Mouse (Mus musculus) regulatory T cell (primary cell): ENCODE measurements around the gene Pcsk6.
"Not testable (repeated sequence)": the region's sequence is repeated elsewhere in the genome, so short reads cannot be mapped to it uniquely, and the experiment has no call there.

Experiments used
- in situ Hi-C: fragments of 300-600 bp; cut with MboI, MseI; formaldehyde crosslinking; loops from one replicate; pipeline ENCODE4 v1.15.1; 2025; ENCODE audit warnings: high pct_unique_total_duplicates

Gene Pcsk6

DNA sequence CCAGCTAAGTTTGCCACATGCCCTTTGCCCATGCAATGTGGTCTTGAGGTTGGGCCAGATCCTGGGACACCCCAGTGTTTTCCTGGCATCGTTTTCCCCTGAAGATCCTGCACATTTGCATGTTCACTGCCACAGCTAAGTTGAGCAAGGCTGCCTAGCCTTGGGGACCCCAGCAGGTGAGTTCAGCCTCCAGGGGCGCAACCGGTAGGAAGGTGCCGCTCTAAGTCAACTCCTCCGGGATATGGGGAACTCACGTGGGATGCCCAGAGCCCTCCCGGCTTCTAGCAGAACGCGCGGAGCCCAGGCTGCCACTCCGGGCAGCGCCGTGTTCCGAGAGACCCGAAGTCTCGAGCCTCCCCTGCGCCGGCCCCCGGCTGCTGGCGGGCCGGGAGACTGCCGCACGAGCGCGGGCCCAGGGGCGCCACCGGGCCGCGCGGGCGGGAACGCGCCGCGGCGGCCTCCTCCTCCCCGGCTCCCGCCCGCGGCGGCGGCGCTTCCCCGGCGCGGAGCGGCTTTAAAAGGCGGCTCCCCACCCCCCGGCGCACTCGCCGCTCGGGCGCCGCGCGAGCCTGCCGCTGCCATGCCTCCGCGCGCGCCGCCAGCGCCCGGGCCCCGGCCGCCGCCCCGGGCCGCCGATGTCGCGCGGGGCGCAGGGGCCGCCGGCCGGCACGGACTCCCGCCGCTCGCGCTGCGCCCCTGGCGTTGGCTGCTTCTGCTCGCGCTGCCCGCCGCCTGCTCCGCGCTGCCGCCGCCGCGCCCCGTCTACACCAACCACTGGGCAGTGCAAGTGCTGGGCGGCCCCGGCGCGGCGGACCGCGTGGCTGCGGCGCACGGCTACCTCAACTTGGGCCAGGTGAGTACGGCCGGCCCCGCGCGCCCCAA, at the start of gene Pcsk6:
Gene Pcsk6, plus strand, starts transcription at position 144 of the 882 bp plus-strand sequence.
- in situ Hi-C loops, result no loop called here

DNA sequence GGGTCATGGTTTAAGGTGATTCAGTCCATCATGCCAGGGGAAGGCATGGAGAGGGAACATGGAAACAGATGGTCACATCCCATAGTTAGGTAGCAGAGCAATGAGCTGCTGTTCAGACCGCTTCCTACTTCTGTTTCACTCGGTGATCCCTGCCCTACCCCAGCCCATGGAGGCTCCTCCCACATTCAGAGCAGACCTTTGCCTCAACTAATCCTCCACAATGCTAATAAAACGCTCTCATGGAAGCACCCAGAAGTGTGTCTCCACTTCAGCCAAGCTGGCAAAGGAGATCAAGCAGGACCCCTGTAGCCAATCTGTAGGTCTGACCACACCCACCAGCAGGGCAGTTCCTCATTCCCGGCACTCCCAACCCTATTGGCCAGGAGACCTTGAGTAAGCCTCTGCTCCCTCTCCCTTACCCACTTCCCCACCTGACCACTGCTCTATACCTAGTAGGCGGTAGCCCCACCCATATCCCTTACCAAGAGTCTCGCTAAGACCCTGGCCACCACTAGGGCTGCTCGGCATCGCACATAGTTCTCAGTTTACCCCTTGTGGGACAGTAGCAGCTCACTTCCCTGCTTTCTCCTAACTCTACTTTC, 47.8 kb upstream of the Pcsk6 start:
- in situ Hi-C loops, result no loop called here

DNA sequence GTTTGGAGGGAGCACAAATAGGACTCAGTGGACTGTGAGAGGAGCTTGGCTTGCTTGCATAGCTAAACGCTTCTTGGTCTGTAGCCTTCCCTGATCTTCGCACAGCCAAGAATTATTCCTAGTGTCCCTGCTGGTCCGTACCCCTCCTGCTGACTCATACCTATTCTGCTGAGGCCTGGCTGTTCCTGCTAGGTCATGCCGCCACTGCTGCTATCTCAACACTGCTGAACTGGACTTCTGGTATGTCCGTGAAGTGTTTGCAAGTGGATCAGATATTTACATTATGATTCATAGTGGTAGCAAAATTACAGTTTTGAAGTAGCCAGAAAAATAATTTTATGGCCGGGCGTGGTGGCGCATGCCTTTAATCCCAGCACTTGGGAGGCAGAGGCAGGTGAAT, 44.0 kb upstream of the Pcsk6 start:
- in situ Hi-C loops, result no loop called here

DNA sequence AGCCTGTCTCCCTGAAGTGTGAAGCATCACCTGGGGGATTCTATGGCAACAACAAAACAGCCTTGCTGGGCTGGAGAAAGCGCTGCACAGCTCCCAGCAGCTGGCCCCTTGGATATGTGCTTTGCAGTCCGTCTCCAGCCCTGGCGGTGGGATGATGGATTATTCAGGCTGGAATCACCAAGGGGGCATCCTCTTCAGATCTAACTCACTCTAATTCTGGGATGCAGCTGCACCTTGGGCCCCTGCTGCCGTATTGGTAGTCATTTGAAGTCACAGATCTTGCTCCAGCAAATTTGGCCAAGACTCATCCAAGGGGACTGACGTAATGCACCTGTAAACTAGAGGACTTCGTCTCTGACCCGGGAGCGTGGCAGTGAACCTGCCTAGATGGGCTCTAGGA, 41.1 kb upstream of the Pcsk6 start:
- in situ Hi-C loops, result no loop called here

DNA sequence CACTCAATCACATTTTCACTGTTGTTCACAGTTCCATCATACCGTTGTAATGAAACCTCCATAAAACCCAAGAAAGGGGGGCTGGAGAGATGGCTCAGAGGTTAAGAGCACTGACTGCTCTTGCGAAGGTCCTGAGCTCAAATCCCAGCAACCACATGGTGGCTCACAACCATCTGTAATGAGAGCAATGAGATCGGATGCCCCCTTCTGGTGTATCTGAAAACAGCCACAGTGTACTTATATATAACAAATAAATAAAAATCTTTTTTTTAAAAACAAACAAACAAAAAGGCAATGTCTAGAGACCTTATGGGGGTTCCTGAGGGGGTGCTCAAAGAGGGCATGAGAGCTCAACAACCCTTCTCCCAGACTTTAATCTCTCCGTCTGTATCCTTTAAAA, 39.6 kb upstream of the Pcsk6 start:
- in situ Hi-C loops, result not testable (repeated sequence)

DNA sequence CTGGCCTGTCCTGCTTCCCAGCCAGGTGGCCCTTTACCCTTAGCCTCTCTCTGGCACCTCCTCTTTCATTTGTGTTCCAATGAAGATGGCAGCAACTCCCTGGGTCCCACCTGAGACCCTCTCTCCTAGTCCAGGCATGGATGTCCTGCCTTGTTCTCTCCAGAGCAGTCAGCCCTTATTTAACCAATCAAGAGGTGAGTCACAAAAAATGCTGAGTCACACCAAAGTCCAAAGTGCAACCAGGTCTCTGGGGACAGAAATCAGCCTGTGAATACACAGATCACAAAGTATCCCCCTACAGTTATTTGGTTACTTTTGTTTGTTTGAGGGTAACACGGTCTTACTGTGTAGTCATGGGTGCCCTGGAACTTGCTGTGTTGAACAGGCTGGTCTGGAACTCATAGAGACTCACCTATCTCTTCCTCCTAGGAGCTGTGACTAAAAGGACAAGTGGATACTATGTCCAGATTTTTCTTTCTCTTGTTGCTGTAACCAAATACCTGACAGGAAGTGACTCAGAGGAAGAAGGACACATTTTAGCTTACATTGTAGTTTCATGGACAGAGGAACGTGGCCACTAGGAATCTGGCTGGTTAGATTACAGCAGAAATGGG, 38.9 kb upstream of the Pcsk6 start:
- in situ Hi-C loops, result no loop called here

DNA sequence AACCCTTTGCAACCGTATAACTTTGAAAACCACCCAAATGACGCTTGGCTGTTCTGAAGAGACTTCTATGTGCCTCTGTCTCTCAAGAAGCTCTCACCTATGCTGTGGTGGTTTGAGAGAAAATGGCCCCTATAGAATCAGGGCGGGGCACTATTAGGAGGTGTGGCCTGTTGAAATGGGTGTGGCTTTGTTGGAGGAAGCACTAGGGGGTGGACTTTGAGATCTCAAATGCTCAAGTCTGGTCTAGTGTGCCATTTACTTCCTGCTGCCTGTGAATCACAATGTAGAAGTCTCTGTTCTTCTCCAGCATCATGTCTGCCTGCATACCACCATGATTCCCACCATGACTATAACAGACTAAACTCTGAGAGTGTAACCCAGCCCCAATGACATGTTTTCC, 21.8 kb upstream of the Pcsk6 start:
- in situ Hi-C loops, result no loop called here

DNA sequence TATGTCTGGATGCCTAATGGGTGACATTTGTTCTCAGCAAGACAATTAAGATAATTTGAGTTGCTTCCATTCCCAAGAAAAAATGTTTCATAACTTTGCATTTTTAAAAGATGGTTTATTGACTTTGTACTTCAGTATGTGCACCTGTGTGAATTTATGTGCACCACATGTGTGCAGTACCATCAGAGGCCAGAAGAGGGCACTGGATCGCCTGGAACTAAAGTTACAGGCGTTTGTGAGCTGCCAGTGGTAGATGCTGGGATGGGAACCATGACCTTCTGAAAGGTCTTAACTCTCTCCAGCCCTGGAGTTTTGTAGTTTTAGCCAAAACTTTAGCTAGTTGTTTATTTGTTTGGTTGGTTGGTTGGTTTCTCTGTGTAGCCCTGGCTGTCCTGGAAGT, 18.3 kb upstream of the Pcsk6 start:
- in situ Hi-C loops, result no loop called here

DNA sequence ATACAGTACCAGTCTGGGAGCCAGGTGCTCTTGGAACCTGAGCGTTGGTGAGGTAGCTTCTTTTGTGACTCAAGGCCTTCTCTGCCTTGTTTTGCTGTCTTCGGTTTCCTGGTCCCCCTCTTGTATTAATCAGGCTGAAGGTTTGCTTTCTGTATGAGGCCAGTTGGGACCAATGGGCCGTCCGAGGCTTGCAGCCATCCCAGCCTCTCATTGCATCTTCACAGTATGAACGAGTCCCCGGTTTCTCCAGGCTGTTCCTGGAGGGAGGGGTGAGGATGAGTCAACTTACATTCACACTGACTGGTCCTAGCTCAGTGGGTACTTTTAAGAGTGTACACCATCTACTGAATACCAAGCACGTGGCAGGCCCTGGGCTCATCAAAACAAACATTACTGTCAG, 553 bp upstream of the Pcsk6 start:
- in situ Hi-C loops, result no loop called here

DNA sequence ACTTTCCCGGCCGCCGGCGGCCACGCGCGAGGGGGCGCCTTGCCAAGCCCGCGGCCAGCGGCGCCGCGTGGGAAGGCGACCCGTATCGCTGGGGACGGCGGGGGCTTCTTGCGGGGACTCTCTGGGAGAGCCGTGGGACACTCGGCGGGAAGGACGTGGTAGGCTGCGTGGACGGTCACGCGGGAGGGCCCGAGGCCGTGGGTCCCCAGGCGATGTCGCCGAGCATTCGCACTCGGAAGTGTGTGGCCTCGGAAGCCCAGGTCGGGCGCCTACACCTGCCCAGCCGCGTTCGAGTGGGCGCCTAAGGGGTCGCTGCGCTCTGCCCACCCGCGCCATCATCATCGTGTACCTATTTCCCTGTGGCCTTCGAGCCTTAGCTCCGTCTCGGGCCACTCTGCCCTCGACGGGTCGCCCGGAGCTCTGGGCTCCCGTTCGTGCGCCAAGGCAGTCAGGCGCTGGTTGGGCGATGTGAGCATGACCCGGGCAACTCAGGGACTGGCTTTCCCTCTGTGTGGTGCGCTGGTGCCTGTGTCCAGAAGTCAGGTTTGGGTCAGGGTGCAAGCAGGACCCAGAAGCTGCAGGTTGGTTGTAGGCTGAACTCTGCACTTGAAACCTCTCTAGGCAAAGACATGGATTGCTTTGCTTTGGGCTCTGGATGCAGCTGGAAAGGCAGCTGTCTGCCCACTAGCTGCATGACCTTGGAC, 1.1 kb downstream of the Pcsk6 start:
- in situ Hi-C loops, result no loop called here

DNA sequence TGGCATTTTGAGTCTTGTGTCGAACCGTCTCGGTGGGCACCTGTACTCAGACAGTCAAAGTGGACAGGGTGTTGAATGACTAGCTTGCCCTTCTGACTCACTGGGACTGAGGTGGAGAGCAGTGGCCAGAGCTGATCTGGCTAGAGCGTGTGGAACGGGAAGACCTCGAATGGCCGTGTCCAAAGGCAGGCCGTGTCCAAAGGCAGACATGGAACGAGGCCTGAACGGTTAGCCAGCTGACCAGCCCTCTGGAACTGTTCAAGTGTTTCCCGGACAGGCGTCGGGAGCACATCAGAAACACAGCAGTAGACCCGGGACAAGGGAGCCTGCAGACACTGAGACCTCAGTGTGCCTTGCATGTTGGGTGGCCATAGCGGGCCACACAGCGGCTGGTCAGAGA, 7.6 kb downstream of the Pcsk6 start:
- in situ Hi-C loops, result no loop called here

DNA sequence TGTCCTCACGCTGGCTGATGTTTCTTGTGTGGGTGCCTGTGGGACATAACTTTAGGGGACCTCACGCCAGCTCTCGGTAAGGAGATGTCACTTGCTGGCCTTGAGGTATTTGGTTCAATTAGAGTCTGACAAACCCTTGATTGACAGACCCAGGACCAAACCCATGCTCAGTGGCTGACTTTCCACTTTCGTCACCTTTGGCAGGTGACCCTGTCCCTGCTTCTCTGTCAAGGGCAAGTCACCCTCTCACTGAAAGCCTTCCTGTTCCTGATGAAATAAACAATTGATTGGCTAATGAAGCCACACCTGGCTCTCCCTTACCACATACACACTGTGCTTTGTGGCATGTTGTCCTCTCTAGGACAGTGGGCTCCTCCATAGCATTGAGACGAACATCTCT, 8.3 kb downstream of the Pcsk6 start:
- in situ Hi-C loops, result no loop called here

DNA sequence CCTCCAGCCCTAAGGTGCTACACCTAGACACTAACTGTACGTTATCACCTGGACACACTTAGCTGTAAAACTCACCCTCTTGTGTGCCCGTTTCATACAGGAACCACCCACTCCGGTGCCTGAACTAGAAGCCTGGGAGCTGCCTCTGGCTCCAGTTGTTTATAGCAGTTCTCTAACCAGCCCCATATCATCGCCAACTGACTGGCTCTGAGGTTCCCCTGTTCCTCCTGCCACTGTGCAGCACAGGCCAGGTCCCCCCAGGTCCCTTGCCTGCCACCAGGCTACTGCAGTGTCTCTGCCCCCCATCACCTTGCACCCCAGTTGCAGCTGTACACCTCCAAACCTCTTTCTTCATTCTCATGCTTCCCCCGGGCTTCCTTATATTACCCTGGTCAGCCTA, 8.7 kb downstream of the Pcsk6 start:
- in situ Hi-C loops, result no loop called here

DNA sequence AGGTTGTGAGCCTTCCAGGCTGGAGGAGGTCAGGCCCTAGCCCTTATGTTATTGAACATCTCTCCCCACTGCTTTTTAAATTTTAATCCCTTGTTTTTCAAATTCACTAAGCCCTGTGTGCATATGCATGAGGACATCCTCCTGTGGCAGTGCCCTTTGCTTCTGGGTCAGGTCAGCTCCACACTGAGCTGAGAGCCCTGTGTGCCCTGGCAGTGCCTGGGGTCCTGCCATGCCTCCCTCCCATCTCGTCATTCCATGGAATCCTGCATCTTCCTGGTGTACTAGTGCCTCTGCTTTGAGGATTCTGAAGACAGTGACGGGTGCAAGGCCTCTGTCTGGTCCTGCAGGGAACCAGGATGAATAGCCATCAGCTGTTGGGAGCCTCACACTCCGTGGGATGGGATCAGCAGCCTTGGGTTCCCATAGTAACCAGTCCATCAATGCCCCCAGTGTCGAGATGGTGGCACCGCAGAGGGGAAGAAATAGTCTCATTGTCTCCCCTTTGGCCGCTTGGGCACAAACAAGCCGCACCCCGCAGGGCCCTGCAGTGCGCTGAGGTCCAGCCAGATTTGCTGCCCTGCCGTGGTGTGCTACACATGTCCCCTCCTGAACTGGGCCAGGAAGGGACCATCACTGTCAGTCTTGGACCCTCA, 9.5 kb downstream of the Pcsk6 start:
- in situ Hi-C loops, result no loop called here

DNA sequence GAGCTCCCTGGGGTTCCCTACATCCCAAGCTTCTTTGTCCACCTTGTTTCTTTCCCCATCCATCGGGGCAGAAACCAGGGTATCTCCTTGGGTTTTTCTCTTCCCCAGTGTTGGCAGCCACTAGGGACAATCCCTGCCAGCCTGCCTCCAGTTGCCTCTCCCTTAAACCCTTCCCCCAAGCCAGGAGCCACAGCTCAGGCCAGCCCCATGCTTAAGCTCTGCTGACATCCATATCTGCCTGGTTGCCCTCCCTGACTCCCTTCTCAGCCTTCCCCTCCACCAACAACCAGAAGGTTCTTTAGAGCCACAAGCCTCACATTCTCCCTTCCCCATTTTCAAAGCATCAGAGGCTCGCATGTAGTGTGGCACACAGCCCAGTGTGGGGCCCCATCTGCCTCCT, 10.3 kb downstream of the Pcsk6 start:
- in situ Hi-C loops, result no loop called here

DNA sequence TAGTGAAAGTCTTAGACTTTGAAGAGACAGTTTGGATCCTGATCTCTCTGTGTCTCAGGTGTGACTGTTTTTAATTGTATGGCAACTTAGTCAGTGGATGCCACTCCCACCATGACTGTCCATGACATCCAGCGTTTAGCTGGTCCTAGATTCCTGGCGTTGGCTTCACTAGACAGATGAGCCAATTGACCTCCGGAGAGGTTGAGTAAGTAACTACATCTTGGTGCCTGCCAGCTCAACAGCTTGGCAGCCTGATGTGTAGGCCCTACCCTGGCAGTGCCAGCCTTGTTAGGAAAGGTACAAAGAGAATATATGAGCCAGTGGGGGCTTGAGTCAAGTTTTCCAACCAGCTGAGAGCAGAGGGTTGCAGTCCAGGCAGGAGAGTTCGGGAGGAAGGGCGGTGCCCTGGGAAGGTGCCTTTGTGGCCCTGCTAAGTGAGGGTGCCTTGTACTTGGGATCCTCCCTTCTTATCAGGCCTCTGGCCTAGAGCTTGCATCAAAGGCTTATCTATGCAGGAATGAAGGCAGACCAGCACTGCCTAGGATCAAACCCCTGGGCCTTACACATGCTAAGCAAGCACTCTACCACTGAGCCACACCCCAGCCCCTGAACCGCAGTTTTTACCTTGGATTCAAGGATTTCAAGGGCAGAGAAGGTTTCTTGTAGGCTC, 11.8 kb downstream of the Pcsk6 start:
- in situ Hi-C loops, result no loop called here

DNA sequence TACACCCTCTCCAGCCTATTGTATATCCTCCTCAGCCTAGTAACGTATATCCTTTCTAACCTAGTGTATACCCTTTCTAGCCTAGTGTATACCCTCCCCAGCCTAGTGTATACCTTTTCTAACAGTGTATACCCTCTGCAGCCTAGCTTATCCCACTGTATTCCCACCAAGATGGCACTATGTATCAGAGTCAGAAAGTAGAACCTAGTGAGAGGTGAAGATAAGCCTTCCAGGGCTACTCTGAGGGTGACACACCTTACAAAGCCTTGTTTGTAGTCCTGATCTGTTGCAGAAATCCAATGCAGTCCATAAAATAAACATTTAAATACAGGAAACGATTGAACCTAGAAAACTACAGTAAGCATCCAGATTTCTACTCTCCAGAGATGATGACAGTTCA, 12.4 kb downstream of the Pcsk6 start:
- in situ Hi-C loops, result no loop called here

DNA sequence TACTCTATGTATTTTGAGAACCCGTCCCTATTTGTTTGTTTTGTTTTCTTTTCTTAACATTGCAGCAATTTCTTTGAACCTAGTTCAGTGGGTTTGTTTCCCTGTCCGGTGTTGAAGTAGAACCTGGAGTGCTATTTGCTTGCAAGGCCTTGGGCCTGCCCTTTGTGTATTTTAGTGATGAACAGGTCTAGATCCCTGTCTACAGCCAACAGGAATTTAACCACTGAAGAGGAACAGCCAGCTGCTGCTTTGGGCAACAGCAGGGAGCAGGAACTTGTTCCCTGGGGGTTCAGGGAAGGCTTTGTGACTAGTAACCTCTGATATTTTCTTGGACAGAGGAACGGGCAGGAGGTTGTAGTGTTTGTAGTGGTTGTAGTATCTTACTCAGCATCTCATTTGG, 15.1 kb downstream of the Pcsk6 start:
- in situ Hi-C loops, result no loop called here

DNA sequence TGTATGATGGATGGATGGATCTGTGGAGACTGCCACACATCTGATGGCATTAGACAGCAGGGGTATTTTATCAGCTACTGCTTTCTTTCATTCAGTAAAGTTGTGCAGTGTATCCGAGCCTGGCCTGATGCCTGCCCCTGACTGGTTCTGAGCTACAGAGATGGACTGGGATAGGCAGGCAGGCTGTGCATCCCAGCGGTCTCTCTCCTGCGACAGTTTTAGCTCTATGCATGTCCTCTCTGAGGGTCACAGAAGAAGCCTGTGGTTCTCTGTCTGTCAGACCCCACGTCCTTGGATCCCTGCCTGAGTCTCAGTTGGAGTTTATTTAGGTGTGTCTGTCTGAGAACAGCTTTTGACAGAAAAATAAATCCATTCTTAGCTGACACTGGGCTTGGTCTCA, 16.7 kb downstream of the Pcsk6 start:
- in situ Hi-C loops, result no loop called here

DNA sequence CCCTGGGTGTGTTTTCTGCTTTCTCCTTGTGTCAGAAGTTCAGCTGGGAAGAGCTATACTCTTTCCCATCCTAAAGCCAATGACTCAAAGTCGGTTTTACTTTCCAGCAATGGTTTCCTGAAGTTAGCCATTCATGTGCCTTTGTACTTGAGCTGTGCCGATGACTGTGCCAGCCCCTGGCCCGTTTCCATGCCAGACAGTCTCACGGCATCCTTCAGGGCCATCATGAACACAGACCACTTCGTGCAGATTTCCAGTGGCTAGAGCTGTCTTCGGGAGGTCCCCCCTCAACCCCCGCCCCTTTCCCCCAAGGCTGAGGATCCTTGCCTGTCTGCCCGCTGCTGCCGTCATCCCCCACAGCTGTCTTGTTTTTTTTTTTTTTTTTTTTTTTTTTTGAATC, 17.8 kb downstream of the Pcsk6 start:
- in situ Hi-C loops, result no loop called here

DNA sequence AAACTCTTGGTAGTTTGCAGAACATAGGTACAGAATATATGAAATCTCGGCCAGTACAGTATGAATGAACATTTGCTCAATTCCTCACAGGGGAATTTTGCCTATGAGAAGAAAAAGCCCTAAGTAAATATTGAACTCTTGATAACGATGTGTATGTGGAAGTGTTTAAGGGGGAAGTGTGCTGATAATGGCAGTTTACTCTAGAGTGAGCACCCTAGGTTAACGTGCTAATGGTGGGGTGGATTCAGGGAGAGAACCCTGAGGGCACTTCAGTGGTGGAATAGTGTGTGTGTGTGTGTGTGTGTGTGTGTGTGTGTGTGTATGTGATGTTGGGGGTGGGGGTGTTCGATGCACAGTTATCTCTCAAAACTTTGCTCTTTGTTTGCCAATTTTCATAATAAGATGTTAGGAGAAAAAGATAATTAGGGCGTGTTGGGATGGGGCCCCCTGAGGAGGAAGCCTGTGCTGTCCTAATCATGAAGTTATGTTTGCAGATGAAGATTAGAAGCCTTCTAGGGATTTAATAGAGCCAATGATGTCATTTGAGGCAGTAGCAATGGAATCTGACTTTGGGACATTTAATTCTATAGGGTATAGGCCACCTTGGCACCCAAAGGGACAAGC, 19.2 kb downstream of the Pcsk6 start:
- in situ Hi-C loops, result no loop called here
